Mouse (Mus musculus) adrenal gland, adult 18-20 months (tissue): Measurements from ENCODE around the gene Dtd2. TPM values are rescaled to one million over a fixed set of nuclear protein-coding genes. Genes with fewer than 3 reads are reported as not detected.
A peak's percentile ranks its signal among the peaks of the same experiment; 100 is the strongest.

ENCODE experiments used
- DNase-seq, 2 experiments: peaks; one replicate each; pipeline ENCODE4 v3.0.0; 2021 to 2022; ENCODE audit warnings: low spot score in 2 of 2
- total RNA-seq, 2 experiments: library from RNA; stranded (reverse); gene quantifications; 1 replicate in 1 of 2; 2 replicates in 1 of 2; pipeline ENCODE4 v1.2.3; 2021

Dtd2 gene
- total RNA-seq, 2 experiments from 2014 or later, result 11.2 to 18.0 TPM

DNA sequence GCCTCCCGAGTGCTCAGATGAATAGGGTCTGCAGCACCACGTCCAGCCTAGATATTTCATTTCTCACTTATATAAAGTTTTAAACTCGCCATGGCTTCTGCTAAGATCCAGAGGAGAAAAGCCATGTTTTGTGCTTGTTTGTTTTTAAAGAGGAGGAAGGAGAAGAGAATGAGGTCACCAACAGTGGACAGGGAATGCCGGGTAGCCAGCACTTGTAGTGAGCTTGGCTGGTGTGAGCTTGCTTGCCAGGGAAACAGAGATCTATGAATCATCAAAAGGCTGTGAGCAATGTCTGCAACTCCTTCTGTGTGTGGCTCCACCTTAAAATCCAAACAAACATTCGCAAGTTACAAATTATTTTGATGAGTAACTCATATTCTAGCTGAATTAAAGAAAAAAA, 17.8 kb downstream of the Dtd2 start:
- no peak for DNase-seq

DNA sequence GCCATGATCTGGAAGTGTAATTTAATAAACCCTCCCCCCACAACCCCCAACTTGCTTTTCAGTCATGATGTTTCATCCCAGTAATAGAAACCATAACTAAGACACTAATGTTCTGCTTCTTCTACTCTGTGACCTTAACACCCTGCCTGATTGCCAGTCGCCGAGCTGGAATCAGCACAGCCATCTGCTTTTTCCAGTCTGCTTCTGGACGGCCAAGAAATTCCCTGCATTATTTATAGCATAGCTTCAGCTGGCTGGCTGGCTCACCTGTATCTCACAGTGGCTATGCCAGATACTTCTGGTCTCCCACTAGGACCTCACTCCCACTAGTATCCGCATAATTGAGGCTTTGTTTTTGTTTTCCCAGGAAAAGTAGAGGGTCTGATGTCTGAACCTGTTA, 20.5 kb downstream of the Dtd2 start:
- no peak for DNase-seq

DNA sequence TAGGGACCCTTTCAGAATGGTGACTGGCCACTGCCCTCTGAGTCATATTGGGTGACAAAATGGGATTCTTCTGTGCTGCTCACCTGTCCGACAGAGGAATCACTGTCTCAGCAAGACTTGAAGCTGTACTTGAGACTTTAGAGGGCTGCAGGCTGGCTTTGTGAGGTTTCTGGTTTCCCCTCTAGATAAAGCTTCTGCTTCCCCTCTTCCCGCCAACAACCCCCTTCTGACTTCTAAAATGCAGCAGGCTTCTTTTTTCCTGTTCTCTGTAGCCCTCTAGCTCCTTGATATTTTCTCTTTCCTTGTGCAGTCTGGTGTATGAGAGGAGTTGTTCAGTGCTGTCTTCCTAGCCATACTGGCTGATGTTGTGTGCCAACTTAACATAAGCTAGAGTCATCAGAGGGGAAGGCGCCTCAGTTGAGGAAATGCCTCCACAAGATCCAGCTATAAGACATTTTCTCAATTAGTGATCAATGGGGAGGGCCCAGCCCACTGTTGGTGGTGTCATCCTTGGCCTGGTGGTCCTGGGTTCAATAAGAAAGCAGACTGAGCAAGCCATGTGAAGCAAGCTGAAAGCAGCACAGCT, 21.0 kb downstream of the Dtd2 start:
- no peak for DNase-seq

DNA sequence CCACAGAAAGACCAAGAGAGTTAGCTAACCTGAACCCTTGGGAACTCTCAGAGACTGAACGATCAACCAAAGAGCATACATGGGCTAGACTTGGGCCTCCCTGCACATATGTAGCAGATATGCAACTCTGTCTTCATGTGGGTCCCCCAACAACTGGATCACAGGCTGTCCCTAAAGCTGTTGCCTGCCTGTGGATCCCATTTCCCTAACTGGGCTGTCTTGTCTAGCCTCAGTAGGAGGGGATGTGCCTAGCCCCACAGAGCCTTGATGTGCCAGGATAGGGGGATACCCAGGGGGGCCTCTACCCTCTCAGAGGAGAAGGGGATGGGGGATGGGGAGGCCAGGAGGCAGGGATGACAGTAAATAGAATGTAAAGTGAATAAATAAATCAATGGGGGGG, 22.7 kb downstream of the Dtd2 start:
- DNase-seq, result no peak

DNA sequence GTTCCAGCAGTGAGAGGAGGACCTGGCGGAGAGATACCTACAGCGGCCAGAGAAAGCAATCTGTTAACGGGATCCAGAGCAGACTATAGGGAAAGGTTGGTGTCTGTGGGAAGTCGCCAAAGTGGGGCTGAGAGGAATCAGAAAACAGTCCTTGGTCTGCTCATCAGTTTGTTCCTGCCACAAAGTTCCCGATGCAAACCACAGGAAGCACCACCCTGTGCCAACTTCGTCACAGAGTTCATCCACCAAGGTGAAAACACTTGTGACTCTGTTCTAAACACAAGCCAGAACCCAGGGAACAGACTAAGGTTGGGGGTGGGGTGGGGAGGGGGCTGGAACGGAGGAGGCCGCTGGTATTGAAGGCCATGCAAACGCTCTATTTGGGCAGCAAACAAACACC, 29.8 kb downstream of the Dtd2 start:
- no peak for DNase-seq

DNA sequence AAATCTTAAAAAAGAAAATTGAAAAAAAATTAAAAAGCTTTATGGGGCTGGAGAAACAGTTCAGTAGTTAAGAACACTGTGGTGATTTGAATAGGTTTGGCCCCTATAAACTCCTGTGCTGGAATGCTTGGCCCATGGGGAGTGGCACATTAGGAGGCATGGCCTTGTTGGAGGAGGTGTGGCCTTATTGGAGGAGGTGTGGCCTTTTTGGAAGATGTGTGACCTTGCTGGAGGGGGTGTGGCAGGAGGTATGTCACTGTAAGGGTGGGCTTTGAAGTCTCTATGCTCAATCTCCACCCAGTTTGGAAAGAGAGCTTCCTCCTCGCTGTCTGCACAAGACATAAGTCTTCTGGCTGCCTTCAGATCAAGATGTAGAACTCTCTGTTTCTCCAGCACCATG, 31.9 kb downstream of the Dtd2 start:
- DNase-seq, result no peak

DNA sequence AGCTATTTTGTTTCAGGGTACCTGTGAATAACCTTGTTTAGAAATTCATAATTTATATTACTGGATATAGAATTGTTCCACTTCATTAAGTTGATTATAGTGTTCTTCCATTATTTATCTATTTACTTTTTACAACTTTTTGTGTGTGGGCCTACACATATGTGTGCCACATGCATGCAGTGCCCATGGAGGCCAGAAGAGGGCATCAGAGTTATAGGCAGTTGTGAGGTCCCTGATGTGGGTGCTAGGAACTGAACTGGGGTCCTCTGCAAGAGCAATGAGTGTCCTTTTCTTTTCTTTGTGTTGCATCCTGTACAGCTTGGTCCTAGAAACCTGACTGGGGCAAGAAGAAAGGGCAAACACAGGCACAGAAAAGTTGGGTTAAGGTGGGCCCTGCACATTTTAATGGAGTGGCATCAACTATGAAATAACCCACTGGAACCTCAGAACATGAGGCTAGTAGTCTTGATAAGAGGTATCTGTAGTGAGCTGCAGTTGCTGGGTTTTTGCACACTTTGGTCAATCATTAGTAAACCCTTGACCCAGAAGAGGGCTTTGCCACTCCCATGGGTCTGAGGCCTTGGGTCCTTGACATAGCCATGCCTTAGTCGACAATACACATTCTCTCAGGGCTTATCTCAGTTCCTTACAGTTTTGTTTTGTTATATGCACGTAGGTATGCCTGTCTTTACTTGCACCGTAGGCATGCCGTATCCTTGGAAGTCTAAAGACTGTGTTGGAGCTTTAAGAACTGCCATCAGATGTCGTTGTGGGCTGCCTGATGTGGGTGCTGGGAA, 33.8 kb downstream of the Dtd2 start:
- DNase-seq, result no peak

DNA sequence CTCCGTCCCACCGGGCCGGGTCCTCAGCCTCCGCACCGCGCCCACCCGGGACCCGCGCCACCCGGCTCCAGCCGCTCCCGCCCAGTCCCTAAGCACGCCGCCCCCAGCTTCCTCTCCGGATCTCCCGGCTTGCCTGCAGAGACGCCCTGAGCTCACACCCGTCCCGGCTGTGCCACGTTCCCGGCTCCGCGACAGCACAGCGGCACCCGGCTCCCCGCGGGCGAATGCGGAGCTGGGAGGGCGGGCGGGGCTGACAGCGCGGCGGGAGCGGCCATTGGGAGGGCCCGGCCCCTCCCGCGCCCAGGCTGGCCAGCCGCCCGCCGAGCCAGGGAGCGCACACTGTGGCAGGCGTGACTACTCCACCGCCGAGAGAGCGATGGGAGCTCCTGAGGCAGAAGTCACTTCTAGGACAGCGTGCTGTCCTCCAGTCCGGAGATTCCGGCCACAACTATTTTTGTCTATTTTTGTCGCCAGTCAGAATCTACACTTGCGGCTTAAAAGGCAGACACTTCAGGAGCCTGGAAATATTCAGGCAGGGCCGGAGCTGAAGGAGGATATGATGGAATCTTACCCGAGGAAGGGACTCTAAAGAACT, 35.1 kb downstream of the Dtd2 start, which contains the start of gene Heatr5a:
Gene Heatr5a (minus strand): TSS at position 252 of the 595 bp plus-strand sequence.
- peak; percentile 89 to 91 for DNase-seq

DNA sequence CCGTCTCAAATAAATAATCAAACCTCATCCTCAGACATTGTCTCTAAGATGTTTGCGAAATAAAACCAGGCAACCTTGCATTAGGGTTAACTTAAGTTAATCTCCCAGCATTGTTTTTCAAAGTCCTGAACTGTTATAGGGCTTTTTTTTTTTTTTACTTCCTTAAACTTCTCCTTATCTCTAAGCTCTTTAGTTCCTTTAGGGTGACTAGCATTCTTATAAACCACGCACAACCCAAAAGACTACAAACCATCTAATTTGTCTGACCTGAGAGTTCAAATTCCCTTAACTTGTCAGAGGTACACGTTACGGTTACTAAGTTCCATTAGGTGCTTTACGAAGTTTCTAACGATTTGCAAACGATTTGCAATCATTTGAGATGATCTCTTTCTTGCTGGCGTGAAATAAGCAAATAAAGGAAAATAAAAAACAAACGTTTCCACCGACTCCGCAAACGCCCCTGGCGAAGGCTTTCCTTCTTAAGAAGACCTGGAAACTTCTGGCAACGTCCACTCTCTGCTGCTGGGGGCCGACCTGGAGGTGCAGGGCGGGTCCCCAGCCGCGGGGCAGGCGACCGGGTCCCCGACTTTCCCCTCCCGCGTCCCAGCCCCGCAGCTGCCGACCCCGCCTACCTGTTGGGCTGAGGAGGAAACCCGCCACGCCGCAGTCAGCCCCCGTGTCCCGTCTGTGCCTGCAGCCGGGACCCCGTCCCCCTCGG, 35.8 kb downstream of the Dtd2 start:
- no peak for DNase-seq

DNA sequence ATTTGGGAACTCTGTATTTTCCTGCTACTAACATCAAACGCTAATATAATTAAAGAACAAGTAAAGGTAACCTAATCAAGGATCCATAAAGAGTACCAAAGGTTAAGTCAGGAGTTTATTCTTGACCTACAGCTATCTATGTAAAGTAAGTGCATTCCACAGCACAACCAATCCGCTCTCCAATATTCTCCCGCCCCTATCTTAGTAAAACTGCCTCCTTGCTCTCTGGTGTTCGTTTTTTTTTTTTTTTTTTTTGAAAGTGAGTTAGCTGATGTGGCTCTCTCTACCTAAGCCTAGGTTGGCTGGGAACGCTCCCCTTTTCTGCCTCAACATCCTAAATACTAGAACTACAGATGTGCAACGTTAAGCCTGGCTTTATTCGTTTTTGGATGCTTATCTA, 36.4 kb downstream of the Dtd2 start:
- no peak for DNase-seq

DNA sequence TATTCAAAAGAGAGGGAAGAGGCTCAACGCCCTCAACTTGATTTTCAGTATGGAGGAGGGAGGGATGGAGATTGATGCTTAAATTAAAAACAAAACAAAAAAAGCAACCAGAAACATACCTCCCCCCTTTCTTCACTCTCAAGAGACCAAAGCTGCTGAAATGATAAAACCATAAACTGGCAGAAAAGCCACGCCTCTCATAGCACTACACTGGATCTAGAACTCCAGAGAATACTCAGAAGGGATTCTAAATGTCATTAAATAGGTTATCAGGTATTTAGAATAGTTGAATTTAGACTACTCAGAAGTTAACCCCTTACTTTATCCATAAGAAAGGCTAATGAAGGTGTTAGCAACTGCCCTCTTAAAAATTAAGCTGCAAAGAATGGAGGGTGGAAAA, 37.2 kb downstream of the Dtd2 start:
- no peak for DNase-seq

DNA sequence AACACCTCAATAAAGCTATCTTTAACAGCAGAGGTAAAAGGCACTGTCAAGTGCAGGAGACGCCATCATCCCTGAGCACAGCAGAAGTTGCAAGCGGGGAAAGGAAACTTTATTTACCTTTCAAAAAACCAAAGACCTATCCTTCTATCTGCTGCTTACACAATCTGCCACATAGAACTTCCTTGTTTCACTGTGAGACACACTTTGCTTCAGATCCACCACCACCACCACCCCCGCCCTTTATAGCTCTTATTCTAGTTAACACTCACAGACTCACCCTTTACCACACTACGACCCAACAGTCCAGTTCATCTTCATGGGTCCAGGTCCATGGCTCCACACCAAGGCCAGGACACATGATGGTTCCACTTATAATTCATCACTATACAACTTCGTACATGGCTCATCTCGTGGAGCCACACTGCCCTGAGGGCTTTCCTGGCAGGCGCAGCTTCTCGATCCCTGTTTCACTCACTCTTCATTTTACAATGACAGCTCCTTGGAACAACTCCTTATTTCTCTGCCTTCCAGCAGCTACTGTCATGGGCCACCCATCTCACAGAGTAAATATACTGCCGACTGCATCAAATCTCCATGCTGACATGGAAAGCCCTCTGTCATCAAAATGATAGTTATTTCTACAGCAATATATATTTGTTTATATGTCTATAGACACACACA, 38.2 kb downstream of the Dtd2 start:
- DNase-seq, result no peak

DNA sequence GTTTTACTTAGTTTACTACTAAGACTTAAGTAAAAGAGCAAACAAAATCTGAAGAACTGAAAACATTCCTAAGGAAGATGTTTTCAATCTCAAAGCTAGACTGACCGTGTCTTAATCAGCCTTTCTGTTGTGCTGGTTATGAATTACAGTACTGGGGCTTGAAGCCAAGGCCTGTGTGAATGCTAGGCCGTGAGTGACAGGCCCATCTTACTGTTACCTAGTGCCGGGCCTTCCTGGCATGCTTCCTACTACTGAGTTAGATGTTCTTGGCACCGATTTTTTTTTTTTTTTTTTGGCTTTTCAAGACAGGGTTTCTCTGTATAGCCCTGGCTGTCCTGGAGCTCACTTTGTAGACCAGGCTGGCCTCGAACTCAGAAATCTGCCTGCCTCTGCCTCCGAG, 48.7 kb downstream of the Dtd2 start:
- no peak for DNase-seq

DNA sequence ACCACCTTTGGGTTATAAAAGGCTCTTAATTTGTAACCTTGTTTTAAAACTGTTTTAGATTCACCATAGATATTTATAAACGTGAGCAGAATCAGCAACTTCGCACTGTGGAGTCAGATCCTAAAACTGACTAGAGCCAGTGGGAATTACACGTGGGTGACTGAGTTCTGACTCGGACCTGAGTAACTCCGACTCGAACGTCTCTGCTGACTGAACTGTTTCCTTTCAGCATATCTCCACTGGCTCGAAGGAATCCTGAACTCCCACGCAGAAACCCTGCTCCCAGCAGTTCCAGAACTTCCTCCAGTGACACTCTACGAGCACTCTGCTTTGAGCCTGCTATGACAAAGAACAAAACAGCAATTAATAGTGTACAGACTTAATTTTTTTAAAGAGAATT, 54.0 kb downstream of the Dtd2 start:
- DNase-seq, result no peak

DNA sequence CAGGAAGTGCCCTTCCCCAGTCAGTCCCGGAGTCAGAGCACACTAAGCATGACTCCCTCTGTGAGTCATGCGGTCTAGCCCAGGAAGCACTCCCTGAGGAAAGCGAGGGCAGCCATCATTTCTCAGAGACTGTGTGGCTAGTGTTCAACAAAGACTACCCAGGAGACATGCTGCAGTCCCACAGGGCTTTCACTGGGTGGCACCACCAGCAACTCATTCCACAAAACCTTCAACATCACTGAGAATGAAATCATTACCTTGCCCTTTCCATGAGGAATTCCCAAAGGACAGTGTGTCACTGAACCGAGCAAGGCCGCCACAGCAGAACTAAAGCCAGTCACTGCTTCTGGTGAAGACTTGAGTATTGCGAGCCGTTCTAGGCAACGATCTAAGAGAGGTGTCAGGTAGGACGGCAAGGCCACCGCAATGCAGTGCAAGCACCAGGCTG, 58.8 kb downstream of the Dtd2 start:
- DNase-seq, result peak in 1 of 2 experiments; percentile 35

DNA sequence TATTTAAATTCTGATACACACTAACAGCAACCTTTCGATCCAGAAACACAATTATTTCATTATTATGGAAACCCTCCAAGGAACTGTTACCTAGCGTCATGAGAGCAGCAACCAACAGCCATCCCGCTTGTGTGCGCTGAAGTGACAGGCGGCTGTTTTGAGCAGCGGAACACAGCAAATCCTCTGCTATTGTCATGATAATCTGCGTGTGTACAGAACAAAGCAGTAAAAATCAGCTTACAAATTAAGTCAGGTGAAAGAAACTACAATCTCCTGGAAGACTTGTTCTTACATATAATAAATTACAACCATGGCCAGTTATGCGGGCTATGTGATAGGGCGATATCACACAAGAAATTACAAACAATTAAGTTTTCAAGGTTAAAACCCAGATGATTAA, 61.0 kb downstream of the Dtd2 start:
- no peak for DNase-seq

DNA sequence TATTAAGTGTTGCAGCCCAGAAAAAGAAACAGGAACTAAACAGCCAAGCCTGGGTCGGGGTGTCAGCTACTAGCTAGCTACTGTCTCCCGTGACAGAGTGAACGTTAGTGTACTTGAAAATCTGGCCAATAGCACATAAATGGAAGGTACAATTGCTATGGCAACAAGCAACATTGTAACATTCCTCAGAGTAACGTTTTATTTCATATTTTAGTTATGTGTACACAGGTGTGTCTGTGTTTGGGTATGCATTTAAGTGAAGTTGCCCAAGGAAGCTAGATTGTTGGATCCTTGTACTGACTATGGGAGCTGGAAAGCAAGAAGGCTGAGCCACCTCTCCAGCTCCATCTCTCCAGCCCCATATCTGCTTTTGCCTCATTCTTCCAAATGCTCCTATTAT, 66.5 kb downstream of the Dtd2 start:
- DNase-seq, result no peak
